Mouse (Mus musculus): Measurements from ENCODE around the gene Ndufa5.

Ndufa5 gene

DNA sequence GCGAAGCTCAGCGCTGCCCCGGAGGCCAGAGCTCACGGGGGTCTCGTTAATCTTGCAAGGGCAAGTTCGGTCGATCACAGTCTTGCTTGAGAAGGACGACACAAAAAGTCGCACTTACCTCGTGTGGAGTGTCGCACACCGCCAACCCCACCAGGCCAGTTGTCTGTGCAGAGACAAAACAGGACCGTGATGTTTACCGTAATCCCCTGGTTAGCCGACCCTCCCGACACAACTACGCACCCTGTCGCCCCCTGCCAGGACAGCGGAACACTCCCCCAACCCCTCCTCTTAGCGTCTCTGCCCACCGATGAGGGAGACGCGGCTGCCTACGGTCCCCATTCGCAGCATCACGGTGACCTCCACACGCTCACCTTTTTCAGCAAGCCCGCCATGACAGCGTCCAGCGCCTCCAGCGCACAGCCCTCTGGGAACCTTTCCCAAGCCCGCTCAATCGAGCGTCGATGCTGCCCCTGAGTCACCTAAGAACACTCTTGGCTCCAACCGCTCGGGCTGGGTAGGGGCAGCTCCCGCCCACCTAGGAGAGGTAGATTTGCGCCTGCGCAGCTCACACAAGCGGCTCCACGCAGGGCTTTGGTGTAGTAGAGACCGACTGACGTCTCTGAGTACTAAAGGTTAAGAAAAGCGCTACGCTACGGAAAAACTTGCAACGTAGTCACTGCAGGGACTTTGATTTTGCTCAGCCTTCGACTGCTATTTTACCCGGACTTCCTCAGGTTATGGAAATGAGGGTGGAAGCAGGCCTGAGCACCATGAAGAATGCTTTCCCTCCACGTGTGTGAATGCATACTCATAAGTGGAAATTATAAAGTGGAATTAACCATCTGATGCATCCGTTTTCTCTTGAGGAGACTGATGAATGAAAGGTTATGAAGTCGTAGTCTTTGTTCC, at the start of gene Ndufa5:
Gene Ndufa5, minus strand, starts transcription at position 859 of the 909 bp plus-strand sequence.
- peak; percentile 98 for DNase-seq (ENCODE audit: low read depth)

DNA sequence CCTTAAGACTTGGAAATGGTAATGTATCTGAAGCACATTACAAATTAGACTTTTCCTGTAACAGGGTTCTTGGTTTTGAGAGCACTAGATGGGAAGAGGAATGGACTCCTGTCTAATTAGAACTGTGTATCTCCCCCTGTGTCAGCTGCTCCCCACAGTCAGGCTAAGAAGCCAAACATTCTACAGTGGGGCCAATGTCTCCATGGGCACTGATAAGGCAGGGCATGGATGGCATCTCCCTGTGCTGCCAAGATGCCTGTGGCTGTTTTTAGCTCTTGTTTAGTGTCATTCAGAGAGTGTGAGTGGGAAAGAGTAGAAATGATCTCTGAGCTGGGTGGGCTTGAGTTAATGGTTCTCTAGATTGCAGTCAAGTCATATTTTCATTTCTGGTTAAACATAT, 45.5 kb upstream of the Ndufa5 start:
- DNase-seq (ENCODE audit: low read depth) = no peak

DNA sequence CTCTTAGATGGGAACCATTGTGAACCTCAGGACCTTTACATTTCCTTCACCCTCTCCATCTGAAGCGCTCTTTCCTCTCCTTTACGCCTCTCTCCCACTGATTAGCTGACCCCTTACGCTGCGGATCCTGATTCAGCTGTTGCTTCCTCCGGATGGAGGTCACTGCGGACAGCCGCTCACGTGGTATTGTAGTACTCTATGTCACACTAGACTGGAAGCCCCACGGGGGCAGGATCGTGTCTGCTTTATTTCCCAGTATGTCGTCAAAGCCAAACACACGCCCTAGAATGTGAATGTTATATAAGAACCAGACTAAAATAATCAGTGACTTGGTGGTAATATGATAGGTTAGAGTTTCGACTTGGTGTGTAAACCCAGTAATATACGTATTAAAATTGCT, 44.6 kb upstream of the Ndufa5 start:
- DNase-seq (ENCODE audit: low read depth) = no peak

GRCm38 (mm10) chr6:24571126-24571525, 43.3 kb upstream of the Ndufa5 start:
- no peak for DNase-seq (ENCODE audit: low read depth)

- DNase-seq (ENCODE audit: low read depth) = no peak
These were observed 42.5 kb upstream of the Ndufa5 start for GRCm38 (mm10) chr6:24570278-24570677.

- no peak for DNase-seq (ENCODE audit: low read depth)
These were observed 41.9 kb upstream of the Ndufa5 start for GRCm38 (mm10) chr6:24569711-24570110.

DNA sequence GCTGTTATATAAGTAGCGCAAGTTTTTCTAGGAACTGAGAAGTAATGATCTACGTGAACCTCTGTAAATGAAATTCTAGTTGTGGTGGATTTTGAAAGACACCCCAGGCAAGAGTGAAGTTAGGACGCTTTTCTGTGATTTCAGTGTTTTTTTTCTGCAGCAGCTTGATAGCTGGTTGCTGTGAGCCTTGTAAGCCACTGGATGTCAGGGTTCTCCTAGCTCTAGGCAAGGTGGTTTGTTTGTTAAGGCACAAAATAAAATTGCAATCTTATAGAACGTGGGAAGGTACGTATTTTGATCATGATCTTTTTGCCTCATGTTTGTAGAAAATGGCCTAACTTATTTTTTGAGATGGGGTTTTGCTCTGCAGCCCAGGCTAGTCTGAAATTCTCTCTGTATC, 41.1 kb upstream of the Ndufa5 start:
- DNase-seq (ENCODE audit: low read depth) = no peak

DNA sequence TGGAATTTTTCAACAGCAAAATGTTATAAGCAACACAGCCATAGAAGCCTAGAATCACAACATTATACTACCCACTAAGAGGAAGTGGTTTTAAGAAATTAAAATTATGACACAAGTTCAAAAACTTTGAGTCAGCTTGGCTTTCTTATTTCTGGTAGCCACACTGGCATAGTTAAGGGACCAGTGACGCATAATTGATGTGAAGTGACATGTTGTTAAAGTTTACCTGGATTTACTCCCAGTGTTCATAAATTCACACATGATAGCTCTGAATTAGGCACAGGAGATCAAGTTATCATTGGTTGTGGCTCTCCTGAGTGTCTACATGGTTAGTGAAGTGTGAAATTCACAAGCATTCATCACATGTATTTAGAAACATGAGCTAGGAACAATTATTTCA, 37.1 kb upstream of the Ndufa5 start:
- no peak for DNase-seq (ENCODE audit: low read depth)

DNA sequence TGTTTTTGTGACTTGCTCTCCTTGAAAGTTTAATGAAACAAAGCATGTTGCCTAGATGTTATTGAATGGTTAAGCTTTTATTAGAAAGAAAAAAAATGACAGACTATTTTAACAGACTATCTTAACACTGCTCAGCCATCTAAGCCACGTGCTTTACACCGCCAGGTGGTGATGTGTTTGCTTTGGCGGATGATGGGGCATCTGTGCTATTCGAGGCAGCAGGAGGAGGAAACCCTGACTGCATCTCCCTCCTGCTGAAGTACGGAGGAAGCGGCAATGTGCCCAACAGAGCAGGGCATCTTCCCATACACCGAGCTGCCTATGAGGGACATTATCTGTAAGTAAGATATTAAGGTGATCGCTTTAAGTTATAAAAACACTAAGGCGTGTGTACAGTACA, 36.3 kb upstream of the Ndufa5 start:
- no peak for DNase-seq (ENCODE audit: low read depth)

DNA sequence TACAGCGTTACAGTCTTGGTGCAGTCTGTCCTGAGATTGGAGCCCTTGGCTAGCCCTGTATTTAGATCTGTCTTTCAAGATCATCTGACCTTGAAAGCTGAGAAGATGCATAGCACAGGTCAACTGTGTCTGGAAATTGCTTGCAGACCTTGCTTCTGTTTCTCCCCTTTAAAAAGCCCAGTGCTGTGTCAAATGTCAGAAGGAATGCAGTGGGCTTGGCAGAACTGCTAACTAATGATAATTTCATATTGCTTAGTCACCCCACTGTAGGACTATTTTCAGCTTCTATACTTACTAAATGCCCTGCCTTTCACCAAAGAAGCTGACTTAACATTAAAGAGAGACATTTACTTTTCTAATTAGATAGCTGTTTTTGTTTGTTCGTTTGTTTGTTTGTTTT, 27.7 kb upstream of the Ndufa5 start:
- no peak for DNase-seq (ENCODE audit: low read depth)

DNA sequence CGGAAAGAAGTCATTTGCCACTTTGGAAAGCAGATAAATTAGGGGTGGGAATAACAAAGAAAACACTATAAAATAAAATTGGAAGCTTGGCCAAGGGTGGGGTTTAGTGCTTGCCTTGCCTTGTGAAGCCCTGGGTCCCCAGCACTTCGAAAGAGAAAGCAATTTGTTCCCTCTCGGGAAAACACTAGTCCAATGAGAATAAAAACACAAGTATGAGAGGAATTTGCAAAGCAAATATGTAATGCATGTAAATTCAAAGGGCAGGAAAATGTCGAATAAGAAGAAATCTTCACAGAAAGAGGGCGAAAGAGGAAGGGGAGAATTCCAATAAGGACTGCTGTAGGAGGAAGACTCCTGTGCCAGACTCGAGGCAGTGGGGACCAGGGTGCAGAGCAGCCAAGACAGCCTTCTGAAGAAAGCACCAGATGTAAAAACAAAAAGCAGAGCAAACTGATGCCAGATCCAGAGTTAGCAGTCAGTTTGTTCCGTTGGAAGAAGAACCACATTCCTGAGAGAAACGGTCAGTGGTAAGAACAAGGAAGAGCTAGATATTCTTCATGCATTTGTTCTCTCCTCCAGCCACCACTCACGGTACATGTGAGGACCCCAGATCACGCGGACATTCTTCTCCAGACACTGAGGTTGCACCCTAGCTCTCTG, 26.7 kb upstream of the Ndufa5 start:
- no peak for DNase-seq (ENCODE audit: low read depth)

DNA sequence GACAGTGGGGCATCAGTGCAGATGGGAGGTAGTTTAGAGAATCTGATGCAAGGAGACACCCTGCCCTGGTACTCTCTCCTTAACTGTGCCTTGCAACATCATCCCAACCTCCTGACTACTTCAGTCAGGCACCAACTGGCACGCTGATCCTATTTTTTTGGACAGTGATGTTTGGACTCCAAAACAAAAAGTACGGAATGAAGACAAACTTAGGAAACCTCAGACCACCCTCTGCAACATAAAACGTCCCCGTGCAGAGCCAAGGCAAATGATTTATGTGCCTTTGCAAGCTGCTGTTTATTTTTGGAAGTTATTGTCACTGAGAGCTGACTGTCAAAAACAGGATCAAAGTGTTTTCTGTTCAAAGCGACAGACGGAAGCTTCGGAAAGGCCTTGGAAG, 24.2 kb upstream of the Ndufa5 start:
- no peak for DNase-seq (ENCODE audit: low read depth)

- DNase-seq (ENCODE audit: low read depth) = no peak
These were observed 22.0 kb upstream of the Ndufa5 start for GRCm38 (mm10) chr6:24549801-24550200.

DNA sequence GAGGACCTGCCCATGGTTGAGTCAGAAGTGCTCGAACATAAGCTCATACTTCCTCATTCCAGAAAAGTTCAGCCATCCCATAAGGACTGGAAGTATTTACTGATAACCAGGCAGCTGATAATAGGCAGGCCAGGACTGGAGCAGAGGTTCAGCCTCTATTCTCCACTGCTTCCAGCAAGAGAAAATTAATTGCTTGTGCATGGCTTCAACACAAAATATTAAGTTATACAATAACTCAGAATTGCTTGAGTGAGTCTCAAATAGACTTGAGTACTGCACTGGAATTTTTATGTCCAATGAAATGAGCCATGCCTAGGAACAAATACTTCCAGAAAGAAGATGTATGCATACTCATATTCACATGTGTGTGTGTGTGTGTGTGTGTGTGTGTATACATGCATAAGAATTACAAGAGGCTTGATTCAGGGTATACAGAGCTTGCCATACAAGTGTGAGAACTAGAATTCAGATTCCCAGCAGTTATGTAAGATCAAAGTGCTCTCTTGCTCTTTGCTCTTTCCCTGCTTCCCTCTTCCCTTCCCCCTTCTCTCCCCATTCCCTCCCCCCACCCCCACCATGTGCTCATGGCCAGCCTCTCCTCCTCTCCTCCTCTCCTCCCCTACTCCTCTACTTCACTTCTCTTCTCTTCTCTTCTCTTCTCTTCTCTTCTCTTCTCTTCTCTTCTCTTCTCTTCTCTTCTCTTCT, 19.1 kb upstream of the Ndufa5 start:
- no peak for DNase-seq (ENCODE audit: low read depth)

GRCm38 (mm10) chr6:24543119-24543591, 15.3 kb upstream of the Ndufa5 start:
- no peak for DNase-seq (ENCODE audit: low read depth)

GRCm38 (mm10) chr6:24542393-24542792, 14.6 kb upstream of the Ndufa5 start:
- DNase-seq (ENCODE audit: low read depth) = no peak

GRCm38 (mm10) chr6:24540106-24540505, 12.3 kb upstream of the Ndufa5 start:
- no peak for DNase-seq (ENCODE audit: low read depth)

GRCm38 (mm10) chr6:24538435-24538834, 10.6 kb upstream of the Ndufa5 start:
- DNase-seq (ENCODE audit: low read depth) = no peak

- DNase-seq (ENCODE audit: low read depth) = no peak
These were observed 5.0 kb upstream of the Ndufa5 start for GRCm38 (mm10) chr6:24532804-24533203.

GRCm38 (mm10) chr6:24530711-24531420, 3.1 kb upstream of the Ndufa5 start:
- no peak for DNase-seq (ENCODE audit: low read depth)

GRCm38 (mm10) chr6:24530166-24530565, 2.4 kb upstream of the Ndufa5 start:
- peak; percentile 83 for DNase-seq (ENCODE audit: low read depth)

DNA sequence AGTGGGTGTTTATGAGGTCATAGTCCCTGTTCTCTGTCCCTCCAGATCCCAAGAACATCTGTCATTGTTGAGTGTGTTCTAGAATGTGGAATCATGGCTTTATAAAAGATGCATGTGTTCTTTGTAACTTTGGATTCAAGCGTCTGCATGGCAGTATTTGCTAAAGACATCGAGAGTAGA, 141 bp upstream of the Ndufa5 start, which contains the start of gene Asb15:
Gene Asb15, plus strand, starts transcription at position 81 of the 180 bp plus-strand sequence.
- DNase-seq (ENCODE audit: low read depth) = no peak

Data from induced T-regulatory cell, adult 2 months (primary cell).